Mouse (Mus musculus) heart, embryonic 16.5 days (tissue): ENCODE data around the gene Grb2. TPM values are rescaled to one million over a fixed set of nuclear protein-coding genes. Genes with fewer than 3 reads are reported as not detected.

Experiments
- ATAC-seq: fragments of 200-750 bp; cut with Nextera tagmentation; replicated peaks from 2 replicates; pipeline ENCODE4 v1.8.0; 2017; ENCODE audit warnings: moderate number of reproducible peaks; ENCODE audit not compliant: insufficient read depth, low FRiP score; ENCODE audit errors: extremely low read depth
- H3K27ac ChIP-seq: fragments of 300-500 bp; sonication (generic); 2 replicates; pipeline ENCODE4 v1.5.1; 2014; ENCODE audit warnings: mild to moderate bottlenecking, low read length, control low read depth, moderate library complexity
- H3K27me3 ChIP-seq: fragments of 300-500 bp; sonication (generic); 2 replicates; pipeline ENCODE4 v1.6.1; 2014; ENCODE audit warnings: low read length, mixed read lengths; ENCODE audit not compliant: control insufficient read depth, insufficient read depth
- H3K36me3 ChIP-seq: fragments of 300-500 bp; sonication (generic); 2 replicates; pipeline ENCODE4 v1.6.1; 2014; ENCODE audit not compliant: control insufficient read depth, insufficient read depth
- H3K4me1 ChIP-seq: fragments of 300-500 bp; sonication (generic); 2 replicates; pipeline ENCODE4 v1.6.1; 2014; ENCODE audit warnings: low read length, mixed read lengths; ENCODE audit not compliant: control insufficient read depth, insufficient read depth
- H3K4me2 ChIP-seq: fragments of 300-500 bp; sonication (generic); 2 replicates; pipeline ENCODE4 v1.6.1; 2014; ENCODE audit warnings: low read depth, mild to moderate bottlenecking, control low read depth, low read length
- H3K4me3 ChIP-seq: fragments of 300-500 bp; sonication (generic); 2 replicates; pipeline ENCODE4 v1.5.1; 2014; ENCODE audit warnings: mild to moderate bottlenecking, control low read depth, low read length
- H3K9ac ChIP-seq: fragments of 300-500 bp; sonication (generic); 2 replicates; pipeline ENCODE4 v1.6.1; 2014; ENCODE audit warnings: low read length, control low read depth
- H3K9me3 ChIP-seq: fragments of 300-500 bp; sonication (generic); replicated peaks from 2 replicates; pipeline ENCODE4 v1.6.1; 2016; ENCODE audit warnings: low read length; ENCODE audit not compliant: control insufficient read depth
- WGBS: fragments of 180-500 bp; shearing (Covaris S2); extraction: QIAGEN DNeasy Blood & Tissue Kit; methylation state at CpG from one replicate; pipeline ENCODE4 v1.1.7; 2014; 5-methylcytosine and 5-hydroxymethylcytosine counted together
- polyA plus RNA-seq: library from polyadenylated mRNA; unstranded; fragments of >200 nt; fragmentation: Nextera tagmentation; extraction: Ambion mirVana; gene quantifications from 2 replicates; pipeline ENCODE4 v1.2.1, GENCODE M21; 2015

Grb2 gene
- polyA plus RNA-seq, 1 experiment from 2014 or later, result 118 TPM

GRCm38 (mm10) chr11:115693979-115694578 lies 14.3 kb downstream of the Grb2 start:
- Histone ChIP-seq H3K27ac (peak overlapping the region; percentile 59), H3K27me3 (no peaks in the 10 kb centered on the region), H3K36me3 (peaks cover 5% of the 10 kb centered on the region; the same call in 1 of the 2 replicates), H3K4me2 (no peak overlapping the region), H3K4me3 (no peak overlapping the region), H3K9ac (no peak overlapping the region), H3K4me1 (peaks cover 76% of the 10 kb centered on the region), H3K9me3 (no peaks in the 10 kb centered on the region)
- no peak for ATAC-seq
- 77% methylated on average over 12 of the region's 12 CpGs for WGBS

- Histone ChIP-seq H3K9ac (0 out of 2 replicates have a peak overlapping the region, but pooled peaks have one; percentile 33), H3K27ac (peak overlapping the region; percentile 67), H3K36me3 (peaks cover 6% of the 10 kb centered on the region), H3K4me1 (peaks cover 67% of the 10 kb centered on the region), H3K4me3 (no peak overlapping the region), H3K9me3 (no peaks in the 10 kb centered on the region), H3K4me2 (no peak overlapping the region), H3K27me3 (no peaks in the 10 kb centered on the region)
- 44% methylated on average over 5 of the region's 5 CpGs for WGBS
- no peak for ATAC-seq
Observed at GRCm38 (mm10) chr11:115692800-115693199, 15.6 kb downstream of the Grb2 start.

- Histone ChIP-seq H3K27ac (peak overlapping the region; percentile 91), H3K4me2 (no peak overlapping the region), H3K9ac (0 out of 2 replicates have a peak overlapping the region, but pooled peaks have one; percentile 11), H3K4me1 (peaks cover 65% of the 10 kb centered on the region), H3K36me3 (peaks cover 8% of the 10 kb centered on the region), H3K27me3 (no peaks in the 10 kb centered on the region), H3K9me3 (no peaks in the 10 kb centered on the region), H3K4me3 (no peak overlapping the region)
- WGBS, result 87% methylated on average over 2 of the region's 2 CpGs
- no peak for ATAC-seq
Observed at GRCm38 (mm10) chr11:115691976-115692375, 16.4 kb downstream of the Grb2 start.

GRCm38 (mm10) chr11:115691511-115691910 lies 16.9 kb downstream of the Grb2 start:
- no peaks in the 10 kb centered on the region for H3K9me3 ChIP-seq
- H3K36me3 ChIP-seq, result peaks cover 8% of the 10 kb centered on the region
- peak overlapping the region; percentile 1; the same call in 1 of the 2 replicates for H3K4me2 ChIP-seq
- H3K27ac ChIP-seq, result peak overlapping the region; percentile 91
- no peak overlapping the region for H3K4me3 ChIP-seq
- peaks cover 64% of the 10 kb centered on the region for H3K4me1 ChIP-seq
- H3K27me3 ChIP-seq, result no peaks in the 10 kb centered on the region
- H3K9ac ChIP-seq, result no peak overlapping the region
- ATAC-seq, result no peak
- 87% methylated on average over 5 of the region's 5 CpGs for WGBS

- Histone ChIP-seq H3K27ac (peak overlapping the region; percentile 91), H3K9ac (peak overlapping the region; percentile 25; the same call in 1 of the 2 replicates), H3K4me2 (peak overlapping the region; percentile 52), H3K4me1 (peaks cover 64% of the 10 kb centered on the region), H3K27me3 (no peaks in the 10 kb centered on the region), H3K4me3 (no peak overlapping the region; the same call in 1 of the 2 replicates), H3K36me3 (peaks cover 8% of the 10 kb centered on the region), H3K9me3 (no peaks in the 10 kb centered on the region)
- 0 out of 2 replicates have a peak, but pooled peaks have one; percentile 68 for ATAC-seq
- 45% methylated on average over 5 of the region's 5 CpGs for WGBS
Observed at GRCm38 (mm10) chr11:115691013-115691412, 17.4 kb downstream of the Grb2 start.

GRCm38 (mm10) chr11:115690356-115690755 lies 18.0 kb downstream of the Grb2 start:
- peak overlapping the region; percentile 91 for H3K27ac ChIP-seq
- peak overlapping the region; percentile 49 for H3K9ac ChIP-seq
- peak overlapping the region; percentile 40 for H3K4me2 ChIP-seq

GRCm38 (mm10) chr11:115689137-115689915 lies 19.1 kb downstream of the Grb2 start:
- peaks cover 8% of the 10 kb centered on the region for H3K36me3 ChIP-seq
- H3K9me3 ChIP-seq, result no peaks in the 10 kb centered on the region
- H3K27ac ChIP-seq, result no peak overlapping the region
- no peak overlapping the region for H3K9ac ChIP-seq
- H3K4me3 ChIP-seq, result no peak overlapping the region
- peaks cover 65% of the 10 kb centered on the region for H3K4me1 ChIP-seq
- 95% methylated on average over 14 of the region's 14 CpGs for WGBS
- no peak for ATAC-seq
- no peak overlapping the region for H3K4me2 ChIP-seq
- H3K27me3 ChIP-seq, result no peaks in the 10 kb centered on the region

More at GRCm38 (mm10) chr11:115690356-115690755, 18.0 kb downstream of the Grb2 start:
- H3K27me3 ChIP-seq, result no peaks in the 10 kb centered on the region
- no peaks in the 10 kb centered on the region for H3K9me3 ChIP-seq
- H3K4me3 ChIP-seq, result no peak overlapping the region
- peaks cover 8% of the 10 kb centered on the region for H3K36me3 ChIP-seq
- 43% methylated on average over 5 of the region's 5 CpGs for WGBS
- ATAC-seq, result no peak
- peaks cover 64% of the 10 kb centered on the region for H3K4me1 ChIP-seq

- H3K27me3 ChIP-seq, result no peaks in the 10 kb centered on the region
- H3K27ac ChIP-seq, result peak overlapping the region; percentile 93
- H3K36me3 ChIP-seq, result peaks cover 11% of the 10 kb centered on the region
- 38% methylated on average over 6 of the region's 6 CpGs for WGBS
- no peak for ATAC-seq
- peak overlapping the region; percentile 45; the same call in 1 of the 2 replicates for H3K9ac ChIP-seq
- H3K4me3 ChIP-seq, result no peak overlapping the region
- H3K4me1 ChIP-seq, result peaks cover 40% of the 10 kb centered on the region
- H3K4me2 ChIP-seq, result peak overlapping the region; percentile 50
- no peaks in the 10 kb centered on the region for H3K9me3 ChIP-seq
Observed at GRCm38 (mm10) chr11:115686369-115686768, 22.0 kb downstream of the Grb2 start.

- 49% methylated on average over 7 of the region's 7 CpGs for WGBS
- H3K4me1 ChIP-seq, result peaks cover 36% of the 10 kb centered on the region
- peak overlapping the region; percentile 50 for H3K4me2 ChIP-seq
- H3K36me3 ChIP-seq, result peaks cover 11% of the 10 kb centered on the region
- H3K27me3 ChIP-seq, result no peaks in the 10 kb centered on the region
- peak overlapping the region; percentile 45 for H3K9ac ChIP-seq
- peak overlapping the region; percentile 93 for H3K27ac ChIP-seq
- H3K4me3 ChIP-seq, result no peak overlapping the region
- ATAC-seq, result no peak
- no peaks in the 10 kb centered on the region for H3K9me3 ChIP-seq
Observed at GRCm38 (mm10) chr11:115685954-115686353, 22.4 kb downstream of the Grb2 start.
